Mouse (Mus musculus) frontal cortex, adult (tissue): ENCODE measurements around the gene Dclk1.

Source experiments
- ATAC-seq: cut with Nextera tagmentation; 2 replicates; pipeline ENCODE4 v1.9.2; 2017; ENCODE audit warnings: mild to moderate bottlenecking, moderate library complexity, mixed read lengths; ENCODE audit not compliant: low TSS enrichment

Gene Dclk1

GRCm38 (mm10) chr3:55397752-55398693 lies 155.9 kb downstream of the Dclk1 start:
- ATAC-seq: peak; percentile 77

GRCm38 (mm10) chr3:55401236-55401635 lies 159.1 kb downstream of the Dclk1 start:
- peak; percentile 22; the same call in 1 of the 2 replicates for ATAC-seq

GRCm38 (mm10) chr3:55404751-55405150 lies 162.6 kb downstream of the Dclk1 start:
- no peak for ATAC-seq

- no peak for ATAC-seq
Observed at GRCm38 (mm10) chr3:55406616-55407015, 164.5 kb downstream of the Dclk1 start.

GRCm38 (mm10) chr3:55411547-55411946 lies 169.4 kb downstream of the Dclk1 start:
- no peak for ATAC-seq

- peak; percentile 79 for ATAC-seq
Observed at GRCm38 (mm10) chr3:55415527-55415950, 173.4 kb downstream of the Dclk1 start.

GRCm38 (mm10) chr3:55418845-55419244 lies 176.7 kb downstream of the Dclk1 start:
- ATAC-seq: no peak

GRCm38 (mm10) chr3:55419334-55419733 lies 177.2 kb downstream of the Dclk1 start:
- ATAC-seq: no peak

- no peak for ATAC-seq
Observed at GRCm38 (mm10) chr3:55420436-55421083, 178.4 kb downstream of the Dclk1 start.

- ATAC-seq: peak; percentile 87
Observed at GRCm38 (mm10) chr3:55423640-55424397, 181.7 kb downstream of the Dclk1 start.

- peak; percentile 53; the same call in 1 of the 2 replicates for ATAC-seq
Observed at GRCm38 (mm10) chr3:55430022-55430549, 187.9 kb downstream of the Dclk1 start.

- peak; percentile 22; the same call in 1 of the 2 replicates for ATAC-seq
Observed at GRCm38 (mm10) chr3:55431223-55431622, 189.1 kb downstream of the Dclk1 start.

GRCm38 (mm10) chr3:55434276-55434675 lies 192.1 kb downstream of the Dclk1 start:
- no peak for ATAC-seq

- ATAC-seq: no peak
Observed at GRCm38 (mm10) chr3:55438824-55439446, 196.8 kb downstream of the Dclk1 start.

- ATAC-seq: peak; percentile 62
Observed at GRCm38 (mm10) chr3:55440342-55440741, 198.2 kb downstream of the Dclk1 start.

- peak; percentile 57 for ATAC-seq
Observed at GRCm38 (mm10) chr3:55442012-55442645, 200.0 kb downstream of the Dclk1 start.

- ATAC-seq: no peak
Observed at GRCm38 (mm10) chr3:55443271-55443670, 201.1 kb downstream of the Dclk1 start.

- no peak for ATAC-seq
Observed at GRCm38 (mm10) chr3:55443725-55444124, 201.6 kb downstream of the Dclk1 start.

GRCm38 (mm10) chr3:55446681-55447080 lies 204.5 kb downstream of the Dclk1 start:
- ATAC-seq: no peak
